Mouse (Mus musculus): ENCODE measurements around the gene Olfr1432. TPM values are rescaled to one million over a fixed set of nuclear protein-coding genes. Genes with fewer than 3 reads are reported as not detected.
"Not testable (repeated sequence)": the region's sequence is repeated elsewhere in the genome, so short reads cannot be mapped to it uniquely, and the experiment has no call there.

The Olfr1432 gene
- total RNA-seq (2014; rRNA removed) (not detected in 2 replicates), polyA plus RNA-seq (2015; fragmentation: Nextera tagmentation; extraction: Ambion mirVana) (not detected in 2 replicates)

- H3K9me3 ChIP-seq (ENCODE audit: low read length); H3K27ac ChIP-seq; H3K4me1 ChIP-seq (ENCODE audit: insufficient read depth, low read length); H3K9ac ChIP-seq (replicated peaks; ENCODE audit: low read length); H3K4me3 ChIP-seq (ENCODE audit: low read length); DNase-seq (ENCODE audit: low spot score); ATAC-seq; H3K36me3 ChIP-seq (ENCODE audit: insufficient read depth, low read length); H3K4me2 ChIP-seq (ENCODE audit: low read depth, low read length); H3K27me3 ChIP-seq (ENCODE audit: insufficient read depth, low read length): not testable (repeated sequence)
Measured at GRCm38 (mm10) chr19:12232496-12232895, at the start of gene Olfr1432. TSS of gene Olfr1432 (minus strand) at chr19:12232596.

- no peaks in the 10 kb centered on the region for H3K4me1 ChIP-seq (ENCODE audit: insufficient read depth, low read length)
- no peak for TF ChIP-seq CTCF (IDR thresholded peaks at IDR 0.05; ENCODE audit: low read depth)
Measured at GRCm38 (mm10) chr19:12279554-12279953, 47.2 kb upstream of the Olfr1432 start, which contains the start of gene Olfr1434. TSS of gene Olfr1434 (plus strand) at chr19:12279854.

GRCm38 (mm10) chr19:12260732-12261131 lies 28.3 kb upstream of the Olfr1432 start, which contains the start of gene Olfr235:
TSS of gene Olfr235 (plus strand) at chr19:12261032.
- no peaks in the 10 kb centered on the region for H3K4me1 ChIP-seq (ENCODE audit: insufficient read depth, low read length)
- no peak within 1 kb of the TSS for H3K9ac ChIP-seq (replicated peaks; ENCODE audit: low read length)
- 51% methylated on average over 1 of the region's 1 CpGs for WGBS
- H3K27me3 ChIP-seq (ENCODE audit: insufficient read depth, low read length) = no peaks in the 10 kb centered on the region
- ATAC-seq (no peak), DNase-seq (ENCODE audit: low spot score) (no peak)
- no peaks in the 10 kb centered on the region for H3K9me3 ChIP-seq (ENCODE audit: low read length)
- H3K27ac ChIP-seq = no peak within 1 kb of the TSS
- TF ChIP-seq CTCF (IDR thresholded peaks at IDR 0.05; ENCODE audit: low read depth) = no peak
- no peaks in the 10 kb centered on the region for H3K36me3 ChIP-seq (ENCODE audit: insufficient read depth, low read length)
- H3K4me2 ChIP-seq (ENCODE audit: low read depth, low read length) = no peak within 1 kb of the TSS
- no peak within 1 kb of the TSS for H3K4me3 ChIP-seq (ENCODE audit: low read length)

More at GRCm38 (mm10) chr19:12279554-12279953, 47.2 kb upstream of the Olfr1432 start, which contains the start of gene Olfr1434:
- ATAC-seq = no peak
- no peak for DNase-seq (ENCODE audit: low spot score)
- Histone ChIP-seq H3K36me3 (ENCODE audit: insufficient read depth, low read length) (no peaks in the 10 kb centered on the region), H3K9me3 (ENCODE audit: low read length) (no peaks in the 10 kb centered on the region), H3K9ac (replicated peaks; ENCODE audit: low read length) (no peak within 1 kb of the TSS), H3K4me2 (ENCODE audit: low read depth, low read length) (no peak within 1 kb of the TSS), H3K27me3 (ENCODE audit: insufficient read depth, low read length) (no peaks in the 10 kb centered on the region), H3K4me3 (ENCODE audit: low read length) (no peak within 1 kb of the TSS), H3K27ac (no peak within 1 kb of the TSS)
- WGBS = 70% methylated on average over 2 of the region's 2 CpGs

- Histone ChIP-seq H3K4me1 (ENCODE audit: insufficient read depth, low read length) (no peaks in the 10 kb centered on the region), H3K9me3 (ENCODE audit: low read length) (no peaks in the 10 kb centered on the region), H3K27me3 (ENCODE audit: insufficient read depth, low read length) (no peaks in the 10 kb centered on the region), H3K9ac (replicated peaks; ENCODE audit: low read length) (no peak within 1 kb of the TSS), H3K36me3 (ENCODE audit: insufficient read depth, low read length) (no peaks in the 10 kb centered on the region), H3K4me2 (ENCODE audit: low read depth, low read length) (no peak within 1 kb of the TSS), H3K4me3 (ENCODE audit: low read length) (no peak within 1 kb of the TSS), H3K27ac (no peak within 1 kb of the TSS)
- TF ChIP-seq CTCF (IDR thresholded peaks at IDR 0.05; ENCODE audit: low read depth) = no peak
- DNase-seq (ENCODE audit: low spot score) (no peak), ATAC-seq (no peak)
- WGBS = 88% methylated on average over 1 of the region's 1 CpGs
Measured at GRCm38 (mm10) chr19:12241559-12241958, 9.2 kb upstream of the Olfr1432 start, which contains the start of gene Olfr262. TSS of gene Olfr262 (minus strand) at chr19:12241659.

GRCm38 (mm10) chr19:12200334-12200733 lies 32.1 kb downstream of the Olfr1432 start, which contains the start of gene Olfr1431:
TSS of gene Olfr1431 (plus strand) at chr19:12200634.
- WGBS = 64% methylated on average over 1 of the region's 1 CpGs
- H3K4me1 ChIP-seq (ENCODE audit: insufficient read depth, low read length) = no peaks in the 10 kb centered on the region
- no peak within 1 kb of the TSS for H3K9ac ChIP-seq (replicated peaks; ENCODE audit: low read length)
- ATAC-seq (no peak), DNase-seq (ENCODE audit: low spot score) (no peak)
- no peaks in the 10 kb centered on the region for H3K27me3 ChIP-seq (ENCODE audit: insufficient read depth, low read length)
- H3K27ac ChIP-seq = no peak within 1 kb of the TSS
- H3K4me2 ChIP-seq (ENCODE audit: low read depth, low read length) = no peak within 1 kb of the TSS
- H3K36me3 ChIP-seq (ENCODE audit: insufficient read depth, low read length) = no peaks in the 10 kb centered on the region
- no peak within 1 kb of the TSS for H3K4me3 ChIP-seq (ENCODE audit: low read length)
- H3K9me3 ChIP-seq (ENCODE audit: low read length) = no peaks in the 10 kb centered on the region
- TF ChIP-seq CTCF (IDR thresholded peaks at IDR 0.05; ENCODE audit: low read depth) = no peak

GRCm38 (mm10) chr19:12199076-12199475 lies 33.3 kb downstream of the Olfr1432 start:
- H3K36me3 ChIP-seq (ENCODE audit: insufficient read depth, low read length); H3K9ac ChIP-seq (replicated peaks; ENCODE audit: low read length); H3K4me2 ChIP-seq (ENCODE audit: low read depth, low read length); H3K4me3 ChIP-seq (ENCODE audit: low read length); DNase-seq (ENCODE audit: low spot score); H3K27me3 ChIP-seq (ENCODE audit: insufficient read depth, low read length); H3K4me1 ChIP-seq (ENCODE audit: insufficient read depth, low read length); ATAC-seq; H3K27ac ChIP-seq; H3K9me3 ChIP-seq (ENCODE audit: low read length): not testable (repeated sequence)
- 87% methylated on average over 4 of the region's 4 CpGs for WGBS

Other genes starting within 250 kb of the Olfr1432 start
- gene Olfr1423, start 191.3 kb downstream of the Olfr1432 start, total RNA-seq (2014; rRNA removed) = not detected in 2 replicates
- gene Olfr1423, start 191.3 kb downstream of the Olfr1432 start, polyA plus RNA-seq (2015; fragmentation: Nextera tagmentation; extraction: Ambion mirVana) = not detected in 2 replicates
- not detected in 2 replicates for gene Olfr1424, start 169.9 kb downstream of the Olfr1432 start, total RNA-seq (2014; rRNA removed)
- not detected in 2 replicates for gene Olfr1424, start 169.9 kb downstream of the Olfr1432 start, polyA plus RNA-seq (2015; fragmentation: Nextera tagmentation; extraction: Ambion mirVana)
- not detected in 2 replicates for gene Olfr1425, start 154.9 kb downstream of the Olfr1432 start, total RNA-seq (2014; rRNA removed)
- not detected in 2 replicates for gene Olfr1425, start 154.9 kb downstream of the Olfr1432 start, polyA plus RNA-seq (2015; fragmentation: Nextera tagmentation; extraction: Ambion mirVana)
- not detected in 2 replicates for gene Olfr1426, start 140.6 kb downstream of the Olfr1432 start, total RNA-seq (2014; rRNA removed)
- gene Olfr1426, start 140.6 kb downstream of the Olfr1432 start, polyA plus RNA-seq (2015; fragmentation: Nextera tagmentation; extraction: Ambion mirVana) = not detected in 2 replicates
- gene Olfr1427, start 129.3 kb downstream of the Olfr1432 start, total RNA-seq (2014; rRNA removed) = not detected in 2 replicates
- not detected in 2 replicates for gene Olfr1427, start 129.3 kb downstream of the Olfr1432 start, polyA plus RNA-seq (2015; fragmentation: Nextera tagmentation; extraction: Ambion mirVana)
- gene Olfr1428, start 116.7 kb downstream of the Olfr1432 start, total RNA-seq (2014; rRNA removed) = not detected in 2 replicates
- gene Olfr1428, start 116.7 kb downstream of the Olfr1432 start, polyA plus RNA-seq (2015; fragmentation: Nextera tagmentation; extraction: Ambion mirVana) = not detected in 2 replicates
- gene Olfr76, start 109.4 kb downstream of the Olfr1432 start, total RNA-seq (2014; rRNA removed) = not detected in 2 replicates
- not detected in 2 replicates for gene Olfr76, start 109.4 kb downstream of the Olfr1432 start, polyA plus RNA-seq (2015; fragmentation: Nextera tagmentation; extraction: Ambion mirVana)
- gene Olfr1555-ps1, start 62.5 kb downstream of the Olfr1432 start, total RNA-seq (2014; rRNA removed) = not detected in 2 replicates
- gene Olfr1555-ps1, start 62.5 kb downstream of the Olfr1432 start, polyA plus RNA-seq (2015; fragmentation: Nextera tagmentation; extraction: Ambion mirVana) = not detected in 2 replicates
- gene Olfr1431, start 32.0 kb downstream of the Olfr1432 start, total RNA-seq (2014; rRNA removed) = not detected in 2 replicates
- not detected in 2 replicates for gene Olfr1431, start 32.0 kb downstream of the Olfr1432 start, polyA plus RNA-seq (2015; fragmentation: Nextera tagmentation; extraction: Ambion mirVana)
- gene Olfr262, start 9.1 kb upstream of the Olfr1432 start, total RNA-seq (2014; rRNA removed) = not detected in 2 replicates
- not detected in 2 replicates for gene Olfr262, start 9.1 kb upstream of the Olfr1432 start, polyA plus RNA-seq (2015; fragmentation: Nextera tagmentation; extraction: Ambion mirVana)
- gene Olfr235, start 28.4 kb upstream of the Olfr1432 start, total RNA-seq (2014; rRNA removed) = not detected in 2 replicates
- gene Olfr235, start 28.4 kb upstream of the Olfr1432 start, polyA plus RNA-seq (2015; fragmentation: Nextera tagmentation; extraction: Ambion mirVana) = not detected in 2 replicates
- gene Olfr1434, start 47.3 kb upstream of the Olfr1432 start, total RNA-seq (2014; rRNA removed) = not detected in 2 replicates
- not detected in 2 replicates for gene Olfr1434, start 47.3 kb upstream of the Olfr1432 start, polyA plus RNA-seq (2015; fragmentation: Nextera tagmentation; extraction: Ambion mirVana)
- gene Olfr1436, start 66.5 kb upstream of the Olfr1432 start, total RNA-seq (2014; rRNA removed) = not detected in 2 replicates
- gene Olfr1436, start 66.5 kb upstream of the Olfr1432 start, polyA plus RNA-seq (2015; fragmentation: Nextera tagmentation; extraction: Ambion mirVana) = not detected in 2 replicates
- gene Olfr1437, start 92.5 kb upstream of the Olfr1432 start, total RNA-seq (2014; rRNA removed) = not detected in 2 replicates
- gene Olfr1437, start 92.5 kb upstream of the Olfr1432 start, polyA plus RNA-seq (2015; fragmentation: Nextera tagmentation; extraction: Ambion mirVana) = not detected in 2 replicates
- gene Olfr1438-ps1, start 103.3 kb upstream of the Olfr1432 start, total RNA-seq (2014; rRNA removed) = not detected in 2 replicates
- gene Olfr1438-ps1, start 103.3 kb upstream of the Olfr1432 start, polyA plus RNA-seq (2015; fragmentation: Nextera tagmentation; extraction: Ambion mirVana) = not detected in 2 replicates
- not detected in 2 replicates for gene Olfr1440, start 154.7 kb upstream of the Olfr1432 start, total RNA-seq (2014; rRNA removed)
- not detected in 2 replicates for gene Olfr1440, start 154.7 kb upstream of the Olfr1432 start, polyA plus RNA-seq (2015; fragmentation: Nextera tagmentation; extraction: Ambion mirVana)
- not detected in 2 replicates for gene Olfr1441, start 184.8 kb upstream of the Olfr1432 start, total RNA-seq (2014; rRNA removed)
- gene Olfr1441, start 184.8 kb upstream of the Olfr1432 start, polyA plus RNA-seq (2015; fragmentation: Nextera tagmentation; extraction: Ambion mirVana) = not detected in 2 replicates
- not detected in 2 replicates for gene Pfpl, start 195.3 kb upstream of the Olfr1432 start, total RNA-seq (2014; rRNA removed)
- gene Pfpl, start 195.3 kb upstream of the Olfr1432 start, polyA plus RNA-seq (2015; fragmentation: Nextera tagmentation; extraction: Ambion mirVana) = not detected in 2 replicates
- gene Mpeg1, start 228.2 kb upstream of the Olfr1432 start, total RNA-seq (2014; rRNA removed) = 2.5 and 3.1 TPM in 2 replicates
- gene Mpeg1, start 228.2 kb upstream of the Olfr1432 start, polyA plus RNA-seq (2015; fragmentation: Nextera tagmentation; extraction: Ambion mirVana) = 1.0 and 1.2 TPM in 2 replicates